Mouse (Mus musculus): ENCODE measurements around the gene Nubpl.
"Not testable (repeated sequence)": the region's sequence is repeated elsewhere in the genome, so short reads cannot be mapped to it uniquely, and the experiment has no call there.

Nubpl gene

GRCm38 (mm10) chr12:52097650-52098070 is at the start of gene Nubpl:
Gene Nubpl (plus strand): TSS chr12:52097737.
- DNase-seq (ENCODE audit: low read depth): peak; percentile 97

DNA sequence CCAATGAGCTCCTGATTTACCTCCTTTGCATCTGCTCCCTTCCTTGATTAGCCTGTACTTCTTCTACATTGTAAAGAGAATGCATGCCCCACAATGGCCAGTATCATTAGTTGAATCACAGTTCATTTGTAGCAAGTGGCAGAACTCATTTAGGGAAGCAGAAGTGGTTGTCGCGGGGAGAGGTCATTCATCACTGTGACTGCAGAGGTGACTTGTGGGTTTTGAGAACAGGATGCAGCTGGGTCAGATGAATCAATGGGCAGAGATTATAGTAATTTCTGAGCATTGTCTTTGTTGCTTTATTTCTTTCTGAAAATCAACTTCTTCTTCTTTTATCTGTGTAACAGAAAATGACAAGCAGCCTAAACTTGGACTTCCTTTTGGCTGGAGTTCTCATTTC is 48.2 kb upstream of the Nubpl start:
- DNase-seq (ENCODE audit: low read depth): no peak

GRCm38 (mm10) chr12:52079296-52079695 is 18.2 kb upstream of the Nubpl start:
- DNase-seq (ENCODE audit: low read depth): not testable (repeated sequence)

DNA sequence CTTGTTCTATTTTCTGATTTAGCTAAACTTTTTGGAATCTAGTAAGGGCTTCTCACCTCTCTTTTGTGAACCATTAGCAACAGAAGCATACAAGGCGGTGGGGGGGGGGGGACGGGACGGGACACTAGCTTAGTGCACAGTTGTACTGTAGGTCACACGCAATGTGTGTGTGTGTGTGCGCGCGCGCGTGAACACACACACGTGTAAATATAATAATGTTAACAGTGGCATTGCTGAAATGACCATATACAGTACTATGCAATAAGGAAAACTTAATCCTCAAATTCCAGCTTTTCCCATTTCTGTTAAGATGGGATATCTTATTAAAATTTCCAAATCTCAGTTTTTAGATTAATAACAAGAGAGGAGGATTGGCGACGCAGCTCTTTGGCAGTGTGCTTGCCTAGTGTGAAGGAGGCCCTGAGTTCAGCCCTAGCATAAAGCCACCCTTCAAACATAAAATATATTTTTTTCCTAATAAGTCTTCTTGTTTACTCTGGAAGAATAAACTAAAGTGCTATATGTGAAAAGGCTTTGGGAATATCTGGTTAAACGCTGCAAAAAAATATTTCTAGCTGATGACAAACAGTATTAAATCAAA is 388 bp upstream of the Nubpl start:
- no peak for DNase-seq (ENCODE audit: low read depth)

DNA sequence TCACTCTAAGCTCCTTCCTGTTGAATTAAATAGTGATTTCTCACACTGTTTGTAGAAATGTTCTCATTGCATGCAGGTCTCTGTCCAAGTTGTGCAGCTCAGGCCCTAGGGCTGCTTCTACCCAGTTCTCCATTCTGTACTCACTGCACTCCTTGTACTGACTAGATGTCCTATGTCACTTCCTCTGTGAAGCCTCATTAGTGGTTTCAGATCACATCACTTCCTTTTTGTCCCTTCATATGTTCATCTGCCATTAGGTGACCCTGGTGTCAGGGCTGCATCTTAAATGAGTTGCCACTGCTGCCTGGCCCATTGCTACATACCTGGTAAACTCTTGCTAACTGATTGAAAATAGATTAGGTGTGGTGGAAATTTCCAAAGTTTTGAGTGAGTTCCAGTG is 22.7 kb downstream of the Nubpl start:
- DNase-seq (ENCODE audit: low read depth): no peak

GRCm38 (mm10) chr12:52126407-52126806 is 28.9 kb downstream of the Nubpl start:
- peak; percentile 57 for DNase-seq (ENCODE audit: low read depth)

DNA sequence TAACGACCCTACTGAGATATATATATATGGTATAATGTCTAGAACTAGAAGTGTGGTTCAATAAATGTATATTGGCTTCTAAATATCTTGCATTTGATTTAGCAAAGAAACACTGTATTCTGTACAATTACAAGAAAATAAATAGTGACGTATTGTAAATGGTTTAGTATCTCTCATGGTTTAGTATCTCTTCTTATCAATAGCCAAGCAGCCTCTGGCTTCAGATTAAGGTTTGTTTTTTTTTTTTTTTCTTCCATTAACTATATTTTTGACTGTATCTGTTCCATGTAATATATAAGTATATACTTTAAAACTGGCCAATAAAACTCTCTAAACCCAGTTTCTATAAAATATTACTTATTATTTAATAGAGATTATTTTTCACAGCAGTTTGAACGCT is 31.5 kb downstream of the Nubpl start:
- no peak for DNase-seq (ENCODE audit: low read depth)

GRCm38 (mm10) chr12:52132256-52132655 is 34.7 kb downstream of the Nubpl start:
- no peak for DNase-seq (ENCODE audit: low read depth)

DNA sequence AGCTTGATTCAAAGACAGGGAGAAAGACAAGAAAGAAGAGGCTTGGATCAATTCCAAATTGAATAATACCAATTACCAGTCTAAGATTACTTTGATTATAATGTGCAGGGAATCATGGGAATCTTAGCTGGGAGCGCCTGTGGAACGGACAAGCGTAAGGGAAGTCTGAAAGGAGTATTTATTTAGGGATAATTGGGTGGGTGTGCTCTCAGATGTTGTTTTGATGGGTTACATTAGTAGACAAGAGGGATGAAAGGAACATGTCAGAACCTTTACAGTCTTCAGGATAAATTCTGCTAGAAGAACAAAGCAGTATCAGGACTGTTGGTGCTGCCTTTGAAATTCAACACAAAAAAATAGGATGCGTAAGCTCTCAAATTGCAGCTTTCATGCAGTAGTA is 40.8 kb downstream of the Nubpl start:
- no peak for DNase-seq (ENCODE audit: low read depth)

DNA sequence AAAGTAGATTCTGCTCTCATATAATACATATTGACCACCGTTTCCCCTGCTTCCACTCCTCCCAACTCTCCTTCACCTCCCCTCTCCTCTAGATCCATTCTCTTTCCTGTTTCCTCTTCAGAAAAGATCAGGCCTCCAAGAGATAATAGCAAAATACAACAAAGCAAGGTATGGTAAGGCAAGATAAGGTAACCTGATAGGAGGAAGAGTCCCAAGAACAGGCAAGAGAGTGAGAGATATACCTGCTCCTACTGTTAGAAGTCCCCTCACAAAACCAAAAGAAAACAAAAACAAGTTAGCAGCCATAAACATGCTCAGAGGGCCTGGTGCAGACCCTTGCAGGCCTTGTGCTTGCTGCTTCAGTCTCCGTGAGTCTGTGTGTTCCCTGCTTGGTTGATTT is 49.1 kb downstream of the Nubpl start:
- no peak for DNase-seq (ENCODE audit: low read depth)

DNA sequence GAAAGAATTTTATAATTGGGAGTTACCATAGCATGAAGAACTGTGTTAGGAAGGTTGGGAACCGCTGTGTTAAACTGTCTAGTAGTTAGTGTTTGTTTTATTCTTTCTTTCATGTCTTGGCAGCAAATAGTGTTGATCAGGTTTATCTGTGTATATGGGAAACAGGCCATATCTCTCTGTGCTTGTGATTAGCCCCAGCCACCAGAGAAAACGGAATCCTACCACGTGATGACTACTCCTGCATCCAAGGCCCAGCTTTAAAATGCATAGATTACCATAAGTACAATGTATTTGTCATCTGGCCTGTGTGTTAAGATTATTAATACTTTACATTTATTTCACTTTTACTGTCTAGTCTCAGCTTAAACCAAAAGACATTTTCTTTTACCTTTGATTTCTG is 51.9 kb downstream of the Nubpl start:
- no peak for DNase-seq (ENCODE audit: low read depth)

DNA sequence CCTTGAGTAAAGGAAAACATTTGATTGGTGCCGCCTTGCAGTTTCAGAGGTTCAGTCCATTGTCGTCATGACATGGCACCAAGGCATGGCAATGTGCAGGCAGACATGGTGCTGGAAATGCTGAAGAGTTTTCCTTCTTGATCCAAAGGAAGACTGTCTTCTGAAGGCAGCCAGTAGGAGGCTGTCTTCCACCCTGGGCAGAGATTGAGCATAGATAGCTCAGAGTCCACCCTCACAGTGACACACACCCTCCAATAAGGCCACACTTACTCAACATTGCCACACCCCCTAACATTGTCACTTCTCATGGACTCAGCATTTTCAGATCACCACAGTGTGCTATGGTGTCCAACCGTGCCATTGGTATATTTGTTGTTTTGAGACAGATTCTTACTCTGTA is 54.5 kb downstream of the Nubpl start:
- peak; percentile 4 for DNase-seq (ENCODE audit: low read depth)

GRCm38 (mm10) chr12:52154906-52155305 is 57.4 kb downstream of the Nubpl start:
- no peak for DNase-seq (ENCODE audit: low read depth)

- no peak for DNase-seq (ENCODE audit: low read depth)
Measured at GRCm38 (mm10) chr12:52164414-52164813, 66.9 kb downstream of the Nubpl start.

- DNase-seq (ENCODE audit: low read depth): no peak
Measured at GRCm38 (mm10) chr12:52186205-52186793, 88.8 kb downstream of the Nubpl start.

DNA sequence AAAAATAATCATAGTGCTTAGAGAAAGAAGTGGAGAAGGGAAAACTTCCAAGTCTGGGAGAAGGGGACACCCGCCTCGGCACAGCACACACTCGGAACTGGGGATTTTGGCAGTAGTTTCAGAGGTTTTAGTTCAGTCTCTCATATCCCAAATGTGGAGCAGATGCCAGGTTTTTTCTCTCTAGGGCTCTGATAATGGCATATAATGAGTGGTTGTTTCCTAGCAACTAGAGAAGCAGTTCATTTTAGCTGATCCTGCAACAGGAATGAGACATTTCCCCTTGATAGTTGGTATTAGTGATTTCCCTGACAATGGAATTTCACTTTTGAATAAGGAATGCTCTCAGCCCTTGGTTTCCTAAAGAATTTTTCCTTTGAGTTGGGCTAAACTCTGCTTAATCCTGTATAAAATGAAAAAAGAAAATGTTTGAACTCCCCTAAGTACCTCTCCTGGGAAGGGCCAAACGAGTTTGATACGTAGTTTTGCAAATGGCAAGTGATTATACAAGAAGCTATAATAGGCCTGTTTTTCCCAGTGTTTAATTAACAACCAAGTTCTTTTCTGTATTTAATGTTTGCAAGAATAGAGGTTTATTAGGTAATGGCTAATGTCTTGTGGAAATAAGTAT is 89.5 kb downstream of the Nubpl start:
- DNase-seq (ENCODE audit: low read depth): no peak

- DNase-seq (ENCODE audit: low read depth): no peak
Measured at GRCm38 (mm10) chr12:52198471-52198870, 100.9 kb downstream of the Nubpl start.

GRCm38 (mm10) chr12:52209121-52209610 is 111.6 kb downstream of the Nubpl start:
- peak; percentile 59 for DNase-seq (ENCODE audit: low read depth)

GRCm38 (mm10) chr12:52211144-52211543 is 113.6 kb downstream of the Nubpl start:
- no peak for DNase-seq (ENCODE audit: low read depth)

DNA sequence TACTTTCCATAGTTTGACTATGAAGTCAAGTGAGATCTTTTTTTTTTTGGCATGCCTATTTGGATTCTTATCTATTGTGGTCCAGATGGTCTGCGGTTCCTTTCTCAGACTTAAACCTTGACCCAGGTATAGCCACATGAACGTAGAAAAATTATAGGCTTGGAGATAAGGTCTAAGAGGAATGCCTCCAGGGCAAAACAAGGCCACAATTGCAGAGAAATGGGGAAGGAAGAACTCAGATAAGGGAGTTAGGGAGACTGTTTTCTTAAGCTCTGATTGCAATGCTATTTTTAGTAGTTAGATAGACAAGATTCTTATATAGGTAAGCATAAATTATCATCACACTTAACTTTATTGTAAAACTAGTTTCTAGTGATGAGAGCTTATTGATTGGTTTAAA is 117.3 kb downstream of the Nubpl start:
- DNase-seq (ENCODE audit: low read depth): no peak

DNA sequence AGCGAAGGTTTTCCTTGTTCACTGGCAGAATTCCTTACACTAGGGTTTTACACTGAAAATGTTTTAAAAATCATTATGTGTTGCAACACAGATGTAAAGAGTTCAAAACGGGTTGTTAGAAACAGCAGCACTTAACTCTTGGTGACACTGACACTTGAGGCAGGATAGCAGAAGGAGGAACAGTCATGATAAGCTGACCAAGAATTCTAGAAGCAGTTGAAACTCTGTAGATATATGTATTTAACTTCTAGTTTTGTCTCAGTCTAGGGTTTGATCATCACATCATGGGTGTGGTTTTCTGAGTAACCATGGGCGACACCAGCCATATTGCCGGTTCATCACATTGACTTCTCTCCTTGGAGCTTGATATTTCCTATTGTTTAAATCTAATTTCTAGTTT is 127.4 kb downstream of the Nubpl start:
- no peak for DNase-seq (ENCODE audit: low read depth)

DNA sequence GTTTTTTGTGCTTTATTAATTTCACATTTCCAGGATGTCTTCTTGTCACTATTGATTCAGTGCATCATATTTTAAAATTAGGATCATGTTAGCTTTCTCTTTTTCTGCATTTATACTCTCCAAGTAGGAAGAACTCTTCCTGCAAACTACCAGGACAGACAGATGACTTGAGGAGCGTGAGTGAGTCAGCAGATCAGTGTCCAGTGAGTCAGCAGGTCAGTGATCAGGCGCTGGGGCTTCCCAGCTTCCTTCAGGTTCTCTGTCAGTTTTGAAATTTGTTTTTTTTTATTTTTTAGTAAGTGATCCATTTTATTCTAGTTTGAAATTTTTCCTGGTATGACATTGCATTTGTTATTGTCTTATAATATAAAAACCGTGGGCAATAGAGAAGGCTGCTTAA is 131.2 kb downstream of the Nubpl start:
- peak; percentile 74 for DNase-seq (ENCODE audit: low read depth)

DNA sequence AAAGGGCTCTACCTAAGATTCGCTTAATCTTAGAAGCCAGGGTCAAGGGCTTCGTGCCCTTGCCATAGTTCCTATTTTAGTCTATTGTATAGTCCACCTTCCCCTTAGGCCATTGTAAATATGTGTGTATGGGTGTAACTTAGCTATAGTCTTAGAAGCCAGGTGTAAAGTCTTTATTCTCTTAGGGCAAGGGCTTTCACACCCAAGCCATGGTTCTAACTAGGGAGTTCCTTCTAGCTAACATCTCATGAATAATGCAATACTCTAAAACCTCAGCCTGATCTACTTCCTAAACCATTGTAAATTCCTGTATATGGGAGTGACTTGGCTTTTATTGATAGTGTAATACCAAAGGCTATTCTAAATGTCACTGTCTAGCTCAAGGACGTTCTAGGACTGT is 134.4 kb downstream of the Nubpl start:
- not testable (repeated sequence) for DNase-seq (ENCODE audit: low read depth)

DNA sequence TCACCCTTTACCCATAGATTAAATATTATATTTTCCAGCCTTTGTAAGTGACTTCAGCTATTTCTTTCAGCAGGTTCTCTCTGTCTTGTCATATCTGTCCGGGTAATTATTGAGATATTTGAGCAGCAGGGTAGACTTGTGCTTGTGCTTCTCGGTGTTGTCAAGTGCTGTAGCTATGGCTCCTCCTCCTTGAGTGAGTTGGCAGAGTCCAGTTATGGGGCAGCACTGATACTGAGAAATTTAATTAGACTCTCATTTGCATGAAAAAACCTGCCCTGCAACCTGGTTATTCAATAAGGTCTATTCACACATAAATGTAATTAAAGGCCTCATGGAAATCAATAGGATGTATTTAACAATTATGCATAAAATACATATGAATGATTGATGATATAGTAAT is 145.2 kb downstream of the Nubpl start:
- no peak for DNase-seq (ENCODE audit: low read depth)
